Mouse (Mus musculus) heart, embryonic 12.5 days (tissue): Measurements from ENCODE around the gene Ovol1. TPM values are rescaled to one million over a fixed set of nuclear protein-coding genes. Genes with fewer than 3 reads are reported as not detected.

Experiments
- ATAC-seq: fragments of 200-750 bp; cut with Nextera tagmentation; 2 replicates; pipeline ENCODE4 v1.8.0; 2017; ENCODE audit warnings: moderate TSS enrichment, moderate library complexity; ENCODE audit not compliant: insufficient number of reproducible peaks, low FRiP score
- H3K27ac ChIP-seq: fragments of 300-500 bp; sonication (generic); 2 replicates; pipeline ENCODE4 v1.5.1; 2016; ENCODE audit warnings: mild to moderate bottlenecking, moderate library complexity; ENCODE audit not compliant: poor library complexity, severe bottlenecking
- H3K27me3 ChIP-seq: fragments of 300-500 bp; sonication (generic); replicated peaks from 2 replicates; pipeline ENCODE4 v1.6.1; 2016; ENCODE audit warnings: mild to moderate bottlenecking, moderate library complexity
- H3K36me3 ChIP-seq: fragments of 300-500 bp; sonication (generic); 2 replicates; pipeline ENCODE4 v1.6.1; 2016; ENCODE audit warnings: mild to moderate bottlenecking, moderate library complexity
- H3K4me1 ChIP-seq: fragments of 300-500 bp; sonication (generic); replicated peaks from 2 replicates; pipeline ENCODE4 v1.6.1; 2016; ENCODE audit warnings: mild to moderate bottlenecking
- H3K4me2 ChIP-seq: fragments of 300-500 bp; sonication (generic); 2 replicates; pipeline ENCODE4 v1.6.1; 2016; ENCODE audit warnings: mild to moderate bottlenecking, moderate library complexity
- H3K4me3 ChIP-seq: fragments of 300-500 bp; sonication (generic); 2 replicates; pipeline ENCODE4 v1.5.1; 2016; ENCODE audit warnings: mild to moderate bottlenecking
- H3K9ac ChIP-seq: fragments of 300-500 bp; sonication (generic); 2 replicates; pipeline ENCODE4 v1.6.1; 2016; ENCODE audit warnings: mild to moderate bottlenecking, moderate library complexity
- H3K9me3 ChIP-seq: fragments of 300-500 bp; sonication (generic); replicated peaks from 2 replicates; pipeline ENCODE4 v1.6.1; 2016; ENCODE audit warnings: mild to moderate bottlenecking, moderate library complexity
- WGBS: fragments of 180-500 bp; shearing (Covaris S2); methylation state at CpG from one replicate; pipeline ENCODE4 v1.1.7; 2016; 5-methylcytosine and 5-hydroxymethylcytosine counted together
- polyA plus RNA-seq: library from polyadenylated mRNA; unstranded; fragments of >200 nt; fragmentation: Nextera tagmentation; extraction: Ambion mirVana; gene quantifications from 2 replicates; pipeline ENCODE4 v1.2.1, GENCODE M21; 2016

Ovol1 gene
- polyA plus RNA-seq, 1 experiment from 2014 or later: not detected

- Histone ChIP-seq H3K27ac (no peak overlapping the region), H3K9me3 (no peaks in the 10 kb centered on the region), H3K4me1 (no peaks in the 10 kb centered on the region), H3K36me3 (no peaks in the 10 kb centered on the region), H3K4me2 (no peak overlapping the region), H3K27me3 (no peaks in the 10 kb centered on the region), H3K9ac (no peak overlapping the region), H3K4me3 (no peak overlapping the region)
- no peak for ATAC-seq
- WGBS: 83% methylated on average over 6 of the region's 6 CpGs
These were observed 31.4 kb upstream of the Ovol1 start for GRCm38 (mm10) chr19:5591888-5592287.

DNA sequence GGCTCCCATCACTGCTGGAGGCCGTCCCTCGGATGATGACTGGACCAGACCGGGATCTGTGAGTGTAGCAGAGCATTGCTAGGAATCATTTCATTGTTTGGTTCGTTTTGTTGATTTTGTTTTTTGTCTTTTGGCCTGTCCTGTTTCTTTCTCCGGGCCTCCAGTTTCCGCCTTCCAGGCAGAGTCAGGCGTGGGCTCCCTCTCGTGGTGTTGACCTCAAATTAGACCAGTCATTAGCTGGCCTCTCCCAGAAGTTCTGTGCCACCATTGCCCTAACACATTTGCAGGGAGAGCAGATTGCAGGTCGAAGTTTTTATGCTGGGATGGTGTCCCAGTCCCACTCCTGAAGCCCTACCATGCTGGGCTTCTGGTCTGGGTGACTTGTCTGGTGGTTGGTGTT lies 28.7 kb upstream of the Ovol1 start:
- H3K4me3 ChIP-seq: no peak overlapping the region
- 66% methylated on average over 9 of the region's 9 CpGs for WGBS
- no peak for ATAC-seq
- H3K36me3 ChIP-seq: no peaks in the 10 kb centered on the region
- 0 out of 2 replicates have a peak, but pooled peaks cover 8% of the 10 kb centered on the region for H3K27me3 ChIP-seq
- H3K27ac ChIP-seq: no peak overlapping the region
- no peaks in the 10 kb centered on the region for H3K9me3 ChIP-seq
- H3K9ac ChIP-seq: no peak overlapping the region
- H3K4me2 ChIP-seq: no peak overlapping the region
- no peaks in the 10 kb centered on the region for H3K4me1 ChIP-seq

GRCm38 (mm10) chr19:5581995-5582394 lies 21.5 kb upstream of the Ovol1 start:
- Histone ChIP-seq H3K27me3 (0 out of 2 replicates have a peak, but pooled peaks cover 8% of the 10 kb centered on the region), H3K9ac (no peak overlapping the region), H3K27ac (no peak overlapping the region), H3K4me1 (no peaks in the 10 kb centered on the region), H3K4me2 (no peak overlapping the region), H3K36me3 (no peaks in the 10 kb centered on the region), H3K4me3 (no peak overlapping the region), H3K9me3 (no peaks in the 10 kb centered on the region)
- WGBS: 57% methylated on average over 2 of the region's 2 CpGs
- ATAC-seq: no peak

DNA sequence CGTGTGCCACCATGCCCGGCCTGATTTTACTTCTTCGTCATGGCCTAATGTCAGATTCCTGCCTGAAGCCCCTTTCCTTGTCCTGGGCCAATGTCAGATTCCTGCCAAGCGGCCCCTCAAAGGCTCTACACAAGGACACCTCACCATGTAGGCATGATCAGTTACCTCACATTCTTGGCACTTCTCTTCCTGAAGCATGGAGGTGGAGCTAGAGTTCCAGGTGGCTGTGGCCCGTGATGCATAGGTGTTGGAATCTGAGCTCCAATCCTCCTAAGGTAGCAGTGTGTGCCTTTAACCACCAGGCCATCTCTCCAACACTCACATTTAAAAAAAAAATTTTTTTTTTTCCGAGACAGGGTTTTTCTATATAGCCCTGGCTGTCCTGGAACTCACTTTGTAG lies 20.3 kb upstream of the Ovol1 start:
- no peak overlapping the region for H3K4me3 ChIP-seq
- H3K9ac ChIP-seq: no peak overlapping the region
- no peaks in the 10 kb centered on the region for H3K9me3 ChIP-seq
- no peaks in the 10 kb centered on the region for H3K4me1 ChIP-seq
- no peak for ATAC-seq
- no peaks in the 10 kb centered on the region for H3K36me3 ChIP-seq
- WGBS: 75% methylated on average over 6 of the region's 6 CpGs
- H3K4me2 ChIP-seq: no peak overlapping the region
- 0 out of 2 replicates have a peak, but pooled peaks cover 8% of the 10 kb centered on the region for H3K27me3 ChIP-seq
- no peak overlapping the region for H3K27ac ChIP-seq

DNA sequence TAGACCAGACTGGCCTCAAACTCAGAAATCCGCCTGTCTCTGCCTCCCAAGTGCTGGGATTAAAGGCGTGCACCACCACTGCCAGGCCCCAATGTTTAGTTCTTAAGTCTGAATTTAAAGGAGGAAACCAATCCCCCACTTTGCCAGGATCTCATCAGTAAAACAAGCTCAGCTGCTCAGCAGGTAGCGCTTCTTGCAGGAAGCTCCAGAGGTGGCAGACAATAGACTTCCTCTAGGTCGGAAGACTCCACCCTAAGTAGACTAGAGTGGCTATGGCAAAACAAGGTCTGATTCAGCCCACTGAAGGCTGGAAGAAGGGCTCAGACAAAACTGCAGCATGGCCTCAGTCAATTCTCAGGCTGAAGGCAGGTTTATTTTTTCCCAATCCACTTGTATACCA lies 19.5 kb upstream of the Ovol1 start:
- H3K9me3 ChIP-seq: no peaks in the 10 kb centered on the region
- H3K9ac ChIP-seq: no peak overlapping the region
- no peak for ATAC-seq
- no peak overlapping the region for H3K27ac ChIP-seq
- no peak overlapping the region for H3K4me2 ChIP-seq
- 0 out of 2 replicates have a peak, but pooled peaks cover 2% of the 10 kb centered on the region for H3K27me3 ChIP-seq
- H3K4me1 ChIP-seq: no peaks in the 10 kb centered on the region
- WGBS: 68% methylated on average over 4 of the region's 4 CpGs
- no peaks in the 10 kb centered on the region for H3K36me3 ChIP-seq
- no peak overlapping the region for H3K4me3 ChIP-seq

- Histone ChIP-seq H3K36me3 (peaks cover 11% of the 10 kb centered on the region; the same call in 1 of the 2 replicates), H3K27me3 (peaks cover 7% of the 10 kb centered on the region; the same call in 1 of the 2 replicates), H3K4me2 (no peak overlapping the region), H3K4me3 (no peak overlapping the region), H3K27ac (no peak overlapping the region), H3K9me3 (no peaks in the 10 kb centered on the region), H3K4me1 (no peaks in the 10 kb centered on the region), H3K9ac (no peak overlapping the region)
- 93% methylated on average over 1 of the region's 1 CpGs for WGBS
- no peak for ATAC-seq
These were observed 14.9 kb upstream of the Ovol1 start for GRCm38 (mm10) chr19:5575336-5575735.

DNA sequence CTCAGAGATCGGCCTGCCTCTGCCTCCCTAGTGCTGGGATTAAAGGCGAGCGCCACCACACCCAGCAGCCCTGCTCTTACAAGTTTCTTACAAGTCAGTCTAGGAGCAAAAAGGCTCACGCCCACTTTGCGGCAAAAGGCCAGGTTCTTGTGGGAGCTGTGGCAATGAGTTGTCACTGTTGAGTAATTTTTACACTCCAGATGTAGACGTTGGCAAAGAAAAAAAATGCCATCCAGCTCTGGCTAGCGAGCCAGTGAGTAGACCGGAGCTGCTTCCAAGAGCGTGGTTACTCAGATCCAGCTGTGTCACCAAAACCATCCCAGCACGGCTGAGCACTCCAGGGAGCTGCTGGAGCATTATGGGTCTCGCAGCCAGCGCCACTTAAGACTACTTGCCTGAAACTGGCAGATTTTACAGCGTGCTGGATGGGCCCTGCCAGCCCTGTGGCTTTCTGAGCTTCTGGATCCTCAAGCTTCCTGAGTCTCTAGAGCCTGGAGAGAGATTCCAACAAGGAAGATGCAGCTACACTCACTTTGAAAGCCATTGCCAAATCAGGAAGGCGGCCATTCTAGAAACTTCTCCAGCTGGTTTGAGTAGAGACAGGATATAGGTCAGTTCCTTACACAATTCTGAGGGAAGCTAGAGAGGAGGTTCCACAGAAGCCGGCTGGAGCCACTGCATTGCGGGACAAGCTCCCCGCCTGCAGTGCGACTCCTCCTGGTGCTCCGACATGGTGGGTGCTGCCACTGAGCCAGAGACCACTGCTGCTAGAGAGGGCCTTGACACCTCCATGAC lies 12.1 kb upstream of the Ovol1 start:
- no peak for ATAC-seq
- Histone ChIP-seq H3K9ac (no peak overlapping the region), H3K9me3 (no peaks in the 10 kb centered on the region), H3K4me2 (no peak overlapping the region), H3K4me3 (no peak overlapping the region), H3K27me3 (peaks cover 20% of the 10 kb centered on the region), H3K4me1 (peaks cover 10% of the 10 kb centered on the region), H3K27ac (no peak overlapping the region), H3K36me3 (peaks cover 19% of the 10 kb centered on the region; the same call in 1 of the 2 replicates)
- 79% methylated on average over 19 of the region's 19 CpGs for WGBS

DNA sequence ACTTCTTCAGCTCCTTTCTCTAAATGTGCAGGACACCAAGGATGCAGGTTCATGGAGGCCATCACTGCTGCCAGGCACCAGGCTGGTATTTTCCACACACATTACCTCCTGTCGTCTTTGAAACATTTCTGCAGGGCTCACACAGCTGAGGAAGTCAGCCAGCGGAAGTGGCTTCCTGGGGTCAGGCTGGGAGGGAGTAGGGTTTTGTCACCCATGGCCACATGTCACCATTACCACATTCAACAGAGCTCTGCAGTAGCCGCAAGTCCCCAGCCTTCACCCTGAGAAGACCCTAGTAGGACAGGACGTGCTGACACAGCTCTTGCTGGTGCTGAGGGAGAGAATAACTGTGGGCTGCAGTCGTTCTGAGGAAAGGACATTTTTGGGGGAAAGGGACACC lies 11.4 kb upstream of the Ovol1 start:
- H3K36me3 ChIP-seq: peaks cover 19% of the 10 kb centered on the region; the same call in 1 of the 2 replicates
- 65% methylated on average over 5 of the region's 5 CpGs for WGBS
- peaks cover 12% of the 10 kb centered on the region for H3K4me1 ChIP-seq
- H3K4me3 ChIP-seq: no peak overlapping the region
- H3K9ac ChIP-seq: no peak overlapping the region
- H3K9me3 ChIP-seq: no peaks in the 10 kb centered on the region
- peaks cover 20% of the 10 kb centered on the region for H3K27me3 ChIP-seq
- ATAC-seq: no peak
- H3K27ac ChIP-seq: no peak overlapping the region
- H3K4me2 ChIP-seq: no peak overlapping the region

- Histone ChIP-seq H3K9me3 (no peaks in the 10 kb centered on the region), H3K4me1 (peaks cover 17% of the 10 kb centered on the region), H3K27me3 (peaks cover 32% of the 10 kb centered on the region), H3K4me2 (no peak overlapping the region), H3K36me3 (peaks cover 19% of the 10 kb centered on the region; the same call in 1 of the 2 replicates), H3K27ac (no peak overlapping the region), H3K4me3 (no peak overlapping the region), H3K9ac (no peak overlapping the region)
- ATAC-seq: no peak
- 88% methylated on average over 32 of the region's 32 CpGs for WGBS
These were observed 10.2 kb upstream of the Ovol1 start for GRCm38 (mm10) chr19:5570353-5571246.

GRCm38 (mm10) chr19:5569521-5569920 lies 9.1 kb upstream of the Ovol1 start:
- Histone ChIP-seq H3K9ac (no peak overlapping the region), H3K9me3 (no peaks in the 10 kb centered on the region), H3K4me1 (peaks cover 17% of the 10 kb centered on the region), H3K36me3 (peaks cover 19% of the 10 kb centered on the region; the same call in 1 of the 2 replicates), H3K4me2 (no peak overlapping the region), H3K4me3 (no peak overlapping the region), H3K27me3 (peaks cover 42% of the 10 kb centered on the region), H3K27ac (no peak overlapping the region)
- ATAC-seq: no peak
- 86% methylated on average over 10 of the region's 10 CpGs for WGBS
